Mouse (Mus musculus): ENCODE results near the gene Setd2. TPM values are rescaled to one million over a fixed set of nuclear protein-coding genes. Genes with fewer than 3 reads are reported as not detected.

Setd2 gene
- 24.7 and 25.3 TPM in 2 replicates for polyA plus RNA-seq (2015; fragmentation: Nextera tagmentation; extraction: Ambion mirVana)

- Histone ChIP-seq H3K4me1 (replicated peaks) (peaks cover 12% of the 10 kb centered on the region; the same call in 1 of the 2 replicates), H3K4me3 (replicated peaks) (peak within 1 kb of the TSS; percentile 97), H3K9me3 (no peaks in the 10 kb centered on the region), H3K4me2 (replicated peaks) (peak within 1 kb of the TSS; percentile 66), H3K27ac (peak within 1 kb of the TSS; percentile 99), H3K27me3 (replicated peaks) (no peaks in the 10 kb centered on the region), H3K9ac (peak within 1 kb of the TSS; percentile 99), H3K36me3 (no peaks in the 10 kb centered on the region)
- under 1% methylated on average over 99 of the region's 109 CpGs for WGBS
- ATAC-seq: peak; percentile 65
Observed at GRCm38 (mm10) chr9:110532538-110533291, at the start of gene Setd2. Setd2 (plus strand) TSS chr9:110532597.

GRCm38 (mm10) chr9:110488841-110489240, 43.6 kb upstream of the Setd2 start:
- H3K9ac ChIP-seq: no peak overlapping the region
- WGBS: 47% methylated on average over 4 of the region's 4 CpGs
- no peak overlapping the region for H3K4me2 ChIP-seq (replicated peaks)
- no peak for ATAC-seq
- no peaks in the 10 kb centered on the region for H3K4me1 ChIP-seq (replicated peaks)
- H3K27ac ChIP-seq: no peak overlapping the region
- no peaks in the 10 kb centered on the region for H3K36me3 ChIP-seq
- no peak overlapping the region for H3K4me3 ChIP-seq (replicated peaks)
- H3K27me3 ChIP-seq (replicated peaks): no peaks in the 10 kb centered on the region
- no peaks in the 10 kb centered on the region for H3K9me3 ChIP-seq

- Histone ChIP-seq H3K4me3 (replicated peaks) (no peak overlapping the region), H3K27me3 (replicated peaks) (no peaks in the 10 kb centered on the region), H3K9ac (no peak overlapping the region), H3K9me3 (no peaks in the 10 kb centered on the region), H3K4me1 (replicated peaks) (no peaks in the 10 kb centered on the region), H3K27ac (no peak overlapping the region), H3K36me3 (no peaks in the 10 kb centered on the region), H3K4me2 (replicated peaks) (no peak overlapping the region)
- ATAC-seq: no peak
- WGBS: 62% methylated on average over 5 of the region's 5 CpGs
Observed at GRCm38 (mm10) chr9:110490913-110491312, 41.5 kb upstream of the Setd2 start.

- Histone ChIP-seq H3K9ac (no peak overlapping the region), H3K27ac (no peak overlapping the region), H3K4me1 (replicated peaks) (no peaks in the 10 kb centered on the region), H3K36me3 (no peaks in the 10 kb centered on the region), H3K4me2 (replicated peaks) (no peak overlapping the region), H3K4me3 (replicated peaks) (no peak overlapping the region), H3K9me3 (no peaks in the 10 kb centered on the region), H3K27me3 (replicated peaks) (no peaks in the 10 kb centered on the region)
- 53% methylated on average over 2 of the region's 2 CpGs for WGBS
- ATAC-seq: peak; percentile 70
Observed at GRCm38 (mm10) chr9:110525737-110526136, 6.7 kb upstream of the Setd2 start.

GRCm38 (mm10) chr9:110529002-110529737, 3.2 kb upstream of the Setd2 start:
- no peak overlapping the region for H3K4me2 ChIP-seq (replicated peaks)
- no peaks in the 10 kb centered on the region for H3K27me3 ChIP-seq (replicated peaks)
- no peaks in the 10 kb centered on the region for H3K36me3 ChIP-seq
- 59% methylated on average over 9 of the region's 9 CpGs for WGBS
- no peak overlapping the region for H3K4me3 ChIP-seq (replicated peaks)
- H3K9ac ChIP-seq: no peak overlapping the region
- H3K27ac ChIP-seq: no peak overlapping the region
- H3K4me1 ChIP-seq (replicated peaks): peaks cover 4% of the 10 kb centered on the region; the same call in 1 of the 2 replicates
- no peak for ATAC-seq
- H3K9me3 ChIP-seq: no peaks in the 10 kb centered on the region

GRCm38 (mm10) chr9:110530650-110531049, 1.7 kb upstream of the Setd2 start:
- no peak overlapping the region for H3K4me3 ChIP-seq (replicated peaks)
- no peaks in the 10 kb centered on the region for H3K27me3 ChIP-seq (replicated peaks)
- H3K4me1 ChIP-seq (replicated peaks): peaks cover 12% of the 10 kb centered on the region; the same call in 1 of the 2 replicates
- no peak overlapping the region for H3K27ac ChIP-seq
- H3K9me3 ChIP-seq: no peaks in the 10 kb centered on the region
- no peak for ATAC-seq
- H3K9ac ChIP-seq: no peak overlapping the region
- 67% methylated on average over 3 of the region's 3 CpGs for WGBS
- no peaks in the 10 kb centered on the region for H3K36me3 ChIP-seq
- no peak overlapping the region for H3K4me2 ChIP-seq (replicated peaks)

GRCm38 (mm10) chr9:110531151-110531791, 1.1 kb upstream of the Setd2 start:
- peak overlapping the region; percentile 61 for H3K4me2 ChIP-seq (replicated peaks)
- ATAC-seq: no peak
- no peaks in the 10 kb centered on the region for H3K36me3 ChIP-seq
- no peaks in the 10 kb centered on the region for H3K9me3 ChIP-seq
- peak overlapping the region; percentile 98; the same call in 1 of the 2 replicates for H3K27ac ChIP-seq
- H3K4me3 ChIP-seq (replicated peaks): peak overlapping the region; percentile 97
- 20% methylated on average over 6 of the region's 6 CpGs for WGBS
- H3K4me1 ChIP-seq (replicated peaks): peaks cover 12% of the 10 kb centered on the region; the same call in 1 of the 2 replicates
- no peak overlapping the region for H3K9ac ChIP-seq
- no peaks in the 10 kb centered on the region for H3K27me3 ChIP-seq (replicated peaks)

GRCm38 (mm10) chr9:110531914-110532489, 395 bp upstream of the Setd2 start:
- ATAC-seq: peak; percentile 99
- Histone ChIP-seq H3K9me3 (no peaks in the 10 kb centered on the region), H3K9ac (peak overlapping the region; percentile 99), H3K36me3 (no peaks in the 10 kb centered on the region), H3K27me3 (replicated peaks) (no peaks in the 10 kb centered on the region), H3K27ac (peak overlapping the region; percentile 98), H3K4me2 (replicated peaks) (peak overlapping the region; percentile 61), H3K4me1 (replicated peaks) (peaks cover 12% of the 10 kb centered on the region; the same call in 1 of the 2 replicates), H3K4me3 (replicated peaks) (peak overlapping the region; percentile 97)
- under 1% methylated on average over 47 of the region's 53 CpGs for WGBS

- Histone ChIP-seq H3K4me3 (replicated peaks) (peak overlapping the region; percentile 97), H3K27me3 (replicated peaks) (no peaks in the 10 kb centered on the region), H3K9ac (peak overlapping the region; percentile 99; the same call in 1 of the 2 replicates), H3K27ac (no peak overlapping the region), H3K4me1 (replicated peaks) (peaks cover 12% of the 10 kb centered on the region; the same call in 1 of the 2 replicates), H3K4me2 (replicated peaks) (peak overlapping the region; percentile 66), H3K36me3 (no peaks in the 10 kb centered on the region), H3K9me3 (no peaks in the 10 kb centered on the region)
- WGBS: 26% methylated on average over 5 of the region's 5 CpGs
- ATAC-seq: no peak
Observed at GRCm38 (mm10) chr9:110533645-110534044, 1.2 kb downstream of the Setd2 start.

GRCm38 (mm10) chr9:110535114-110535513, 2.7 kb downstream of the Setd2 start:
- no peak overlapping the region for H3K4me2 ChIP-seq (replicated peaks)
- 87% methylated on average over 2 of the region's 2 CpGs for WGBS
- H3K36me3 ChIP-seq: no peaks in the 10 kb centered on the region
- no peaks in the 10 kb centered on the region for H3K27me3 ChIP-seq (replicated peaks)
- H3K4me1 ChIP-seq (replicated peaks): peaks cover 12% of the 10 kb centered on the region; the same call in 1 of the 2 replicates
- no peak overlapping the region for H3K27ac ChIP-seq
- no peak for ATAC-seq
- H3K9ac ChIP-seq: no peak overlapping the region
- H3K9me3 ChIP-seq: no peaks in the 10 kb centered on the region
- no peak overlapping the region for H3K4me3 ChIP-seq (replicated peaks)

GRCm38 (mm10) chr9:110536636-110537035, 4.2 kb downstream of the Setd2 start:
- WGBS: 95% methylated on average over 2 of the region's 2 CpGs
- H3K4me3 ChIP-seq (replicated peaks): no peak overlapping the region
- no peaks in the 10 kb centered on the region for H3K36me3 ChIP-seq
- no peaks in the 10 kb centered on the region for H3K9me3 ChIP-seq
- H3K27me3 ChIP-seq (replicated peaks): no peaks in the 10 kb centered on the region
- H3K4me2 ChIP-seq (replicated peaks): no peak overlapping the region
- no peak overlapping the region for H3K27ac ChIP-seq
- H3K4me1 ChIP-seq (replicated peaks): peaks cover 15% of the 10 kb centered on the region; the same call in 1 of the 2 replicates
- ATAC-seq: no peak
- no peak overlapping the region for H3K9ac ChIP-seq

GRCm38 (mm10) chr9:110538511-110538910, 6.1 kb downstream of the Setd2 start:
- peaks cover 15% of the 10 kb centered on the region; the same call in 1 of the 2 replicates for H3K4me1 ChIP-seq (replicated peaks)
- H3K4me2 ChIP-seq (replicated peaks): no peak overlapping the region
- ATAC-seq: no peak

More at GRCm38 (mm10) chr9:110538511-110538910, 6.1 kb downstream of the Setd2 start:
- Histone ChIP-seq H3K27me3 (replicated peaks) (no peaks in the 10 kb centered on the region), H3K27ac (no peak overlapping the region), H3K36me3 (no peaks in the 10 kb centered on the region), H3K9me3 (no peaks in the 10 kb centered on the region), H3K9ac (no peak overlapping the region), H3K4me3 (replicated peaks) (no peak overlapping the region)
